Mouse (Mus musculus) heart, embryonic 10.5 days (tissue): Measurements from ENCODE around the gene Tbc1d2b. TPM values are rescaled to one million over a fixed set of nuclear protein-coding genes. Genes with fewer than 3 reads are reported as not detected.

Experiments
- DNase-seq: peaks from one replicate; pipeline ENCODE4 v3.0.0-alpha.2; 2017; ENCODE audit warnings: low spot score
- H3K27ac ChIP-seq: fragments of 300-500 bp; sonication (generic); 2 replicates; pipeline ENCODE4 v1.5.1; 2016; ENCODE audit warnings: mild to moderate bottlenecking
- H3K27me3 ChIP-seq: fragments of 300-500 bp; sonication (generic); 2 replicates; pipeline ENCODE4 v1.6.1; 2016; ENCODE audit warnings: mild to moderate bottlenecking; ENCODE audit not compliant: poor library complexity, insufficient read depth, severe bottlenecking
- H3K36me3 ChIP-seq: fragments of 300-500 bp; sonication (generic); 2 replicates; pipeline ENCODE4 v1.6.1; 2016; ENCODE audit warnings: mild to moderate bottlenecking, moderate library complexity
- H3K4me1 ChIP-seq: fragments of 300-500 bp; sonication (generic); 2 replicates; pipeline ENCODE4 v1.6.1; 2016; ENCODE audit warnings: mild to moderate bottlenecking
- H3K4me3 ChIP-seq: fragments of 300-500 bp; sonication (generic); 2 replicates; pipeline ENCODE4 v1.5.1; 2016; ENCODE audit warnings: mild to moderate bottlenecking, moderate library complexity
- H3K9me3 ChIP-seq: fragments of 300-500 bp; sonication (generic); 2 replicates; pipeline ENCODE4 v1.6.1; 2016; ENCODE audit warnings: mild to moderate bottlenecking, moderate library complexity
- WGBS: fragments of 180-500 bp; shearing (Covaris S2); methylation state at CpG from one replicate; pipeline ENCODE4 v1.1.7; 2016; 5-methylcytosine and 5-hydroxymethylcytosine counted together
- polyA plus RNA-seq: library from polyadenylated mRNA; unstranded; fragments of >200 nt; fragmentation: Nextera tagmentation; extraction: Ambion mirVana; gene quantifications from 2 replicates; pipeline ENCODE4 v1.2.1, GENCODE M21; 2016

Tbc1d2b gene
- polyA plus RNA-seq, 1 experiment from 2014 or later = 7.2 TPM

DNA sequence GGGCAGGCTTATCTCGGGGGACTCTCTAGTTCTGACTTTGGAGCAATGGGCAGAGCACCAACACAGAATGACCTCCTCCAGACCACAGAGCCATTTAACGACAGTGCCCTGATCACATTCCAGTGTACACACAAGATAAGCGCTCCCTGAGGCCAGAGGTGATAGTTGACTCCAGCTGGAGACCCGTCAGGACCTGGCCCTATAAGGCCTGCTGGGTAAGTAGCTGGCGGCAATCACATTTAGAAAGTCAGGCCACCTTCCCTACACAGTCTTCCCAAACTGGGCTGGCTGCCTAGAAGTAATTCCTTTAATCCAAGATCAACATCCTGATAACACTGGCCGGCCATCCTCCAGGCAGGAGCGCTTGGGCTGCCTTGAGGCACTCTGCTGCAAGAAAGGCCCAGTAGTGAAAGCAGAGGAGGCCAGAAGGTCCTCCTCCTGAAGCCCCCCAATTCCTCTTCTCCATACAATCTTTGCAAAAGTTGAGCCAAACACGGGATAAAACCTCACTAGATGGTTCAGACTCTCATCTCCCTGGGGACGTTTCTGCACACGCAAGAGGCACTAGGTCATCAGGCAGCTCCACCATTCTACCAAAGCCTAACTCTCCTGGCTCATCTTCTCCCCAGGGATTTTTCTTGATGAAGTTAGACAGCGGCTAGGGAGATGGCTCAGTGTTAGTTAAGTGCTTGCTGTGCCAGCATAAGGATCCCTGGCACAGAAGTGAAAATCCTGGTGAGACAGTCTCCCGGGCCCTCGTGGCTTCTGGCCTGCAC is 9.8 kb downstream of the Tbc1d2b start:
- Histone ChIP-seq H3K27ac (peak overlapping the region; percentile 86), H3K27me3 (no peaks in the 10 kb centered on the region), H3K36me3 (no peaks in the 10 kb centered on the region), H3K9me3 (no peaks in the 10 kb centered on the region), H3K4me1 (peaks cover 49% of the 10 kb centered on the region), H3K4me3 (no peak overlapping the region)
- DNase-seq = no peak
- WGBS = 35% methylated on average over 13 of the region's 13 CpGs

DNA sequence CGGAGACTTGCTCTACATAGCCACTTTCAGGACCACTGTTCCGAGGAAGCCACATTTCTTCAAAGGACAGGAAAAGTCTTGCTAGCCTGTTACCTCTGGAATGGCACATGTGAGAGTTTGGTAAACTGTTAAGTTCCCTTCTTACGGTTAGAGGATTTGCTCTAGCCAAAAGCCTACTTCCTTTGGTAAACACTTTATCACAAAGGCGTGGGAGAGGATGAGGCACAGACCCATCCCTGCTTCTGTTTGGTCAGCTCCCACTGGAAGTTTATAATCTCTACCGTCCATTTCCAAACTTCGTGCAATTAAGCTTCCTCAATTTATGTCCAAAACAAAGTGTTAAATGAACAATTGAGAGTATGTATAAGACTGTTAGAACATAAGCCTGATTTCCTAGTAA is 10.5 kb downstream of the Tbc1d2b start:
- 49% methylated on average over 6 of the region's 6 CpGs for WGBS
- no peaks in the 10 kb centered on the region for H3K9me3 ChIP-seq
- no peaks in the 10 kb centered on the region for H3K36me3 ChIP-seq
- no peak overlapping the region for H3K4me3 ChIP-seq
- no peaks in the 10 kb centered on the region for H3K27me3 ChIP-seq
- peaks cover 52% of the 10 kb centered on the region for H3K4me1 ChIP-seq
- no peak for DNase-seq
- peak overlapping the region; percentile 86 for H3K27ac ChIP-seq

DNA sequence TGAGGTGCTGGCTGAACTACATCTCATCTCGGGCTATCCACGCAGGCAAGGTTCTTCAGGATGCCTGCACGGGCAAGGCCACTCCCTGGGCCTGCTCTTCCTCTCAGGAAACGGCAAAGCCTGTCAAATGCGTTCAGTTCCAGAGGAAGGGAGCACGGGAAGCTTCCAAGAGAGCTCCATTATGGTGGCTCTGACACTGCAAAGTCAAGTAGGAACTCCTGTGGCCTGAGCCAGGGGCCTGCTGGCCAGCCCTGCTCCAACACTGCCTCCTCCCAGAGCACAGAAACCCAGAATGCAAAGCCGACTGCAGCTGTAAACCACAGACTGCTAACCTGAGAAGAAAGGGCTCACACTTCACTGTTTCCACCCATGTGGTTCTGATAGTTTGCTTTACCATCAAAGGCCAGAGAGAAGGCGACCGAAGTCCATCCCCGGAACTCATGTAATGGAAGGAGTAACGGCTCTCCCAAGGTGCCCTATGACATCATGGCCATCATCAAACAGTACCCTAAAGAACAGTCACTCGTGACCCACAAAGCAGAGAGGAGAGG is 11.1 kb downstream of the Tbc1d2b start:
- Histone ChIP-seq H3K4me1 (peaks cover 52% of the 10 kb centered on the region), H3K36me3 (no peaks in the 10 kb centered on the region), H3K27ac (peak overlapping the region; percentile 86), H3K9me3 (no peaks in the 10 kb centered on the region), H3K4me3 (no peak overlapping the region), H3K27me3 (no peaks in the 10 kb centered on the region)
- 69% methylated on average over 12 of the region's 12 CpGs for WGBS
- no peak for DNase-seq

DNA sequence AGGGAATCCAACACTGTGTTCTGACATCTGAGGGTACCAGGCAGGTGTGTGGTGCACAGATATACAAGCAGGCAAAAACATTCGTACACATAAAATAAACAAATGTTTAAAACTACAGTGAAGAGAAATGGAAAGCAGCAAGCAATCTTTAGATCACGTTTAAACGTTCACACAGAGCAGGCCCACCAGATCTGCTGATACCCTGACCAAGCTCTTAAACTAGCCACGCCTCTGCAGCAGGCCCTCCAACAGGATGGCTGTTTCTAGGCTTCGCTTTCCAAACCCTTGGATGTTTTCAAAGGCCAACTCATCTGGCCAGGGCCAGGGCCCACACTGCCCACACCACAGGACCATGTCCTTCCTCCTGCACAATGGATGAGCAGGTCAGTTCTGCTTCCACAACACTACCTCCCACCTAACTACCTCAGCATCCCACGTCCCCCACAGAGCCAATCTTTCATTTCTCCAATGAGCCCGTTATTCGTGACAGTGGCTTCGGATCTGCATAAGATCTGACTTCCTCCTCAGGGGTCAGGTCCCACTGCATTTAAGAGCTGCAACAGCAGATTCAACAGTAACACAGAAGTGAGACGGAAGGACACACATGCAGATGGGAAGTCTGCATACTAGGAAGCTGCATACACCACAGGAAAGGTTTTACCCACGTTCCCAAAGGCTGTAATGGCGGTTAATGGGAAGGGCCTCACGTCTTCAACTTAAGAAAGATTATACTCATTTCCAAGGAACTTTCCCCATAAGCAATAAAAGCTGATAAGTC is 12.7 kb downstream of the Tbc1d2b start:
- H3K27me3 ChIP-seq = no peaks in the 10 kb centered on the region
- H3K9me3 ChIP-seq = no peaks in the 10 kb centered on the region
- WGBS = 77% methylated on average over 13 of the region's 13 CpGs
- no peaks in the 10 kb centered on the region for H3K36me3 ChIP-seq
- H3K4me1 ChIP-seq = peaks cover 52% of the 10 kb centered on the region
- H3K27ac ChIP-seq = peak overlapping the region; percentile 75
- H3K4me3 ChIP-seq = no peak overlapping the region
- no peak for DNase-seq

DNA sequence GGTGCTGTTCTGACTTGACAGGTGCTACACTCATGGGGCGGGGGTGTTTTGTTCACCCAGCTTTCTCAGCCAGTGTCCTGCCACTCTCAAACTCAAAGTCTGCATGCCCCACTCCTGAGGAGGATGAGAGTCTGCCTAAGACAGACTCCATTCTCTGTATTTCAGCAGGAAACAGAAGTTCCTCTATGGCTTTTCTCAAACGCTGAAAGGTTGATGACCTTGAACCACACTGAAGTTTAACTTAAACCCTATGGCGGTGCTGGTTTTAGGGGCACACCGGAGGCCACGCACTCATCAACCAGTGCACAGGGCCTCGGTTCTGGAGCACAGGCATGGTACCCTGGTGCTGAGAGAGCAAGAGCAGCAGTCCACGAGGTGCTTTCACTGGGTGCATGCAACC is 13.4 kb downstream of the Tbc1d2b start:
- 63% methylated on average over 7 of the region's 7 CpGs for WGBS
- H3K4me3 ChIP-seq = no peak overlapping the region
- H3K27me3 ChIP-seq = no peaks in the 10 kb centered on the region
- no peak for DNase-seq
- H3K4me1 ChIP-seq = peaks cover 55% of the 10 kb centered on the region
- H3K27ac ChIP-seq = peak overlapping the region; percentile 75; the same call in 1 of the 2 replicates
- H3K9me3 ChIP-seq = no peaks in the 10 kb centered on the region
- no peaks in the 10 kb centered on the region for H3K36me3 ChIP-seq

DNA sequence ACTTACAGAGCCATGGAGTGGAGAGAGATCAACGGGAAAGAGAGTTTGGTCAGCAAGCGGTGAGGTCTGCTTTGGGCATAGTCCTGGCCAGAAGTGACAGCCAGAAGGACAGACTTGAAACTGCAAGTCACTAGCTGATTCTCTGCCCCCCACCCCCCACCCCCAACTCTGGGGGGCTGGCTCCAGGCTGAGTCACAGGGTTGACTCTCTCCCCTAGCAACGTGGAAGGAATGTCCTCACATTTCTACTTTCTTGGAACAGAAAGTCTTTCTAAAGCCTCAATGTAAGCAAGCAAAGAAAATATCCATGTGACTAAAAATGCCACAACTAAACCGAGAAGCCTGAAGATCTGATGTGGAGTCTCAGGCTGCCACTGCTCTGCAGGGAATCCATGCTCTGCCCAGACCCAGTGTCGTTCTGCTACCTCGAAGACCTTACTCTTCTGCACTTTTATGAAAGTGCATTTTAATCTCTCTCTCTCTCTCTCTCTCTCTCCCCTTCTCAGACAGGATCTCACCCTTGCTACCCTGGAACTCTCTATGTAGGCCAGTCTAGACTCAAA is 14.7 kb downstream of the Tbc1d2b start:
- WGBS = 38% methylated on average over 6 of the region's 6 CpGs

DNA sequence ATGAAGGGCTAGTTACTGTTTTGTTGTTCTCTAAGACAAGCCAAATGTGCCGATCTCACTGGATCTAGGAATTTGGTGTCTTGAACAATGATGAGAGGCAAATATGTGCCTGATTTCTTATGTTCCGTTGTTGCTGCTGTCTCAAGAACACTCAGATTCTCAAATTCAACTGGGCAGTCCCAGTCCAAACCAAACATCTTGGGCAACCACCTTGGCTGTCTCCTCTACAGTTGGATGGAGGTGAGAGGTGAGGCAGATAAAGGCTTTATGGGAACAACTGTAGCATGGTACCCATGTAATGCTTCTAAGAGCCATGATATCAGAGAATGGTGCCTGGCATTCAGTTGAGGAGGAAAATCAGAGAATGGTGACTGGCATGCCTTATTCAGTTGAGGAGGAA is 17.4 kb downstream of the Tbc1d2b start:
- Histone ChIP-seq H3K4me3 (no peak overlapping the region), H3K36me3 (no peaks in the 10 kb centered on the region; the same call in 1 of the 2 replicates), H3K27me3 (no peaks in the 10 kb centered on the region), H3K27ac (no peak overlapping the region), H3K9me3 (no peaks in the 10 kb centered on the region), H3K4me1 (peaks cover 58% of the 10 kb centered on the region)
- DNase-seq = no peak
- WGBS = 93% methylated on average over 2 of the region's 2 CpGs

More for the DNA sequence above, 14.7 kb downstream of the Tbc1d2b start:
- Histone ChIP-seq H3K4me1 (peaks cover 53% of the 10 kb centered on the region), H3K27me3 (no peaks in the 10 kb centered on the region), H3K9me3 (no peaks in the 10 kb centered on the region), H3K4me3 (no peak overlapping the region), H3K36me3 (no peaks in the 10 kb centered on the region; the same call in 1 of the 2 replicates), H3K27ac (peak overlapping the region; percentile 56; the same call in 1 of the 2 replicates)
- no peak for DNase-seq

DNA sequence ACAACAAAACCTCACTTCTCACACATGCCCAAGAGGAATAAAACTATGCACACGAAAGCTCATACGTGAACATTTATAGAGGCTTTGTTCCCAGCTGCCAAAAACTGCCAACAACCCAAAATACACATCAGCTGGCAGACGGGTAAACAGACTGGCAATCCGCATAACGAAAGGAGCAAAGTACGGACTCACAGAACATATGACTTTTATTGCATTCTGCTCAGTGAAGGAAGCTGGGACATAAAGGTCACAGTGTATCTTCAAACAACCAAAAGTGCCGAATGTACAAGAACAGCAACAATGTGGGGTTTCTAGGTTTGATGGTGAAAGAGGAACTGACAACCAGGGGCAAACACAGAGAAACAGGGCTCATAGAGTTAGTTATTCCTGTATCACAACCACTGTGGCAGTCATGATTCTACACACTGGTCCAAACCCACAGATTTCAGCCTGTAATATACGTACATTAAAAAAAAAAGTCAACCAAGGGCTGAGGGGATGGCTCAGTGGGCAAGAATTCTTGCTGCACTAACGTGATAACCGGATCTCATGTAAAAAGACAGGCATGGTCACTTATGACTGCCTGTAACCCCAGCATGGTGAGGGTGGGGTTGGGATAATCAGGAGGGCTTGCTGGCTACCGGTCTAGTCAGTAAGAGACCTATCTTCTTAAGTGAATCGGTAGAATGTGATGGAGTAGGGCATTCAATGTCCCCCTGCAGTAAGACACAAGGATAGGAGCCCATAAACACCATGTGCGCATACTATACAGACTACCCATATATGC is 19.4 kb downstream of the Tbc1d2b start:
- no peak for DNase-seq
- no peaks in the 10 kb centered on the region for H3K27me3 ChIP-seq
- H3K4me1 ChIP-seq = peaks cover 57% of the 10 kb centered on the region
- no peaks in the 10 kb centered on the region for H3K9me3 ChIP-seq
- peak overlapping the region; percentile 56; the same call in 1 of the 2 replicates for H3K27ac ChIP-seq
- peaks cover 8% of the 10 kb centered on the region; the same call in 1 of the 2 replicates for H3K36me3 ChIP-seq
- no peak overlapping the region for H3K4me3 ChIP-seq
- 81% methylated on average over 13 of the region's 13 CpGs for WGBS

DNA sequence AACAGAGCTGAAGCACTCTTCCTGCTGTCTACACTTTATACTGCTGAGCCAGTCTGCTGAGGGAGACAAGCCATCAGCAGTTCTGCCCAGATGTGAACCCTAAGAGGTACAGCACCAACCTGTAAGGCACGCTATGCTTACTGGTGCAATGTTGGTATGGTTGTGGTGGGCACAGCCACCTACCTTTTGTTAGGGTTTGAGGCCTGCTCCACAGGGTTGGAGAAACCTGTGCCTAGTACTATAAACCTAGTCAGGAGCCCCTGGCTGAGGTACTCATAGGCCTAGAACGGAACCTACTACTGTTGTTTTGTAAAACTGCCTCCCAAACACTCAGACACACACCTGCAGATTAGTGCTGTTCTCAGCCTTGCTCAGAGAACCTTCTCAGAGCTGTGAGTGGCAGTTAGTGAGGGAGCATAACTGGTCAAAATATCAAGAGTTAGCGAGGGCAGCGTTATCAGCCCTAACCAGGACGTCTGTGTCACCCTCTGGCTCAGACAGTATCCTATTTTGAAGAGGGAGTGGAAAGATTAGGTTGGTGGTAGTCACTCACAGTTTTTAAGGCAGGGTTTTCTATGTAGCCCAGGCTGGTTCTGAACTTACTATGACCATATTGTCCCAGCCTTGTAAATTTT is 20.3 kb downstream of the Tbc1d2b start:
- Histone ChIP-seq H3K36me3 (peaks cover 8% of the 10 kb centered on the region; the same call in 1 of the 2 replicates), H3K27ac (peak overlapping the region; percentile 78), H3K4me1 (peaks cover 55% of the 10 kb centered on the region), H3K4me3 (no peak overlapping the region), H3K27me3 (no peaks in the 10 kb centered on the region), H3K9me3 (no peaks in the 10 kb centered on the region)
- 37% methylated on average over 5 of the region's 5 CpGs for WGBS
- DNase-seq = peak; percentile 87

DNA sequence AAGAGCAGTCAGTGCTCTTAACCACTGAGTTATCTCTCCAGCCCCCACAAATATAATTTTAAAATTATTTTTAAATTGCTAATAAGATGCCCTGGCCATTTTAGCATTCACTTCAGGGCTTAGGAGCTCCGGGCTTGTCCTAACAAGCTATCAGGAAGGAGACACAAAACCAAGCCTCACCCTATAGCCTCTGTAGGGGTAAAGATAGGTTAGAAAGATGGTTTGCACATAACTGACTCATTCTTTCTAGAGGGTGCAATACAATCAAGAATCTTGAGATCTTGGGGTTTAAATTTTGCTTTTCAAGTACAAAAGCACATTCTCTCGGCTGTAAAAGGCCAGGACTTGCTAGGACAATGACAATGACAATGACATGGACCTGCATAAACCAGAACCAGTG is 21.6 kb downstream of the Tbc1d2b start:
- H3K27ac ChIP-seq = peak overlapping the region; percentile 78; the same call in 1 of the 2 replicates

DNA sequence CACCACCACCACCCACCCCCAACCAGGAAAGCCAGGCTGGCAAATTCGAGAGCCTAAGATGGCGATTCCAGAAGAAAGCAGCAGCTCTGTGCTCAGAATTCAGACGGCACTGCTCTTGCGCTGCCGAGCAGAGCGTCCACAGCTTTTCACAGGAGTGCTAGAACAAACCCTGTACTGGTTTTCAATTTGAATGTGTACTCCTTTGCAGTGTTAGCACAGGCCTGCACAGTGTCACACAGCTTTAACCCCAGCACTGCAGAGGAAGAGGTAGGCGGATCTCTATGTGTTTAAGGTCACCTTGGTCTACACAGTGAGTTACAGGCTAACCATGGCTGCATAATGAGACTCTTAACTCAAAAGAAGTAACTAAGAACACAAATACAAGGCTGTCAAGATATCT is 22.3 kb downstream of the Tbc1d2b start:
- 71% methylated on average over 7 of the region's 7 CpGs for WGBS
- no peaks in the 10 kb centered on the region for H3K27me3 ChIP-seq
- H3K4me3 ChIP-seq = no peak overlapping the region
- H3K4me1 ChIP-seq = peaks cover 67% of the 10 kb centered on the region
- H3K27ac ChIP-seq = peak overlapping the region; percentile 83
- no peaks in the 10 kb centered on the region for H3K9me3 ChIP-seq
- DNase-seq = no peak
- H3K36me3 ChIP-seq = peaks cover 8% of the 10 kb centered on the region; the same call in 1 of the 2 replicates

More for the DNA sequence above, 21.6 kb downstream of the Tbc1d2b start:
- no peak overlapping the region for H3K4me3 ChIP-seq
- 86% methylated on average over 2 of the region's 2 CpGs for WGBS
- DNase-seq = no peak
- peaks cover 8% of the 10 kb centered on the region; the same call in 1 of the 2 replicates for H3K36me3 ChIP-seq
- no peaks in the 10 kb centered on the region for H3K9me3 ChIP-seq
- H3K27me3 ChIP-seq = no peaks in the 10 kb centered on the region
- peaks cover 67% of the 10 kb centered on the region for H3K4me1 ChIP-seq

DNA sequence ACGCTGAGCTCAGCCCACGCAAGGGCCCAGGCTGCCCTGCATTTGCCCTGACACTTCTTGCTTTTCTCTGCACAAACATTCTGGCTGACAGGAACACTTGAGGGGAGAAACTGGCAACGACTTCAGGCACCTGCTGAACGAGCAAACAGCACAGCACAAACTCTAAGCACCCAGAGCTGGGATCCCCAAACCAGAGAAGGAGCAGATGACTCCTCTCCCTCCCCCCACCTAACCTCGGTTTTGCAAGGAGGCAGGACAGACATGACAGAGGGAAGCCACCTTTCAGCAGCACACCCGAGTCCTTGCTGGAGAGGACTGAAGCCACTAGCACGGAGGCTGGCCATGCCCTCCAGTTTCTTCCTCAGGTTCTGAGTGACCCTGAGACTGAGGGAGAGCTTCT is 23.3 kb downstream of the Tbc1d2b start:
- WGBS = 56% methylated on average over 7 of the region's 7 CpGs
- no peak for DNase-seq
- no peaks in the 10 kb centered on the region for H3K9me3 ChIP-seq
- peaks cover 8% of the 10 kb centered on the region; the same call in 1 of the 2 replicates for H3K36me3 ChIP-seq
- H3K27ac ChIP-seq = peak overlapping the region; percentile 69; the same call in 1 of the 2 replicates
- H3K4me3 ChIP-seq = no peak overlapping the region
- H3K4me1 ChIP-seq = peaks cover 70% of the 10 kb centered on the region
- H3K27me3 ChIP-seq = no peaks in the 10 kb centered on the region
